Mouse (Mus musculus) left cerebral cortex, postnatal 10 days (tissue): Measurements from ENCODE around the gene Ccdc88c. TPM values are rescaled to one million over a fixed set of nuclear protein-coding genes. Genes with fewer than 3 reads are reported as not detected.

Experiments used
- DNase-seq, 2 experiments: peaks; one replicate each; pipeline ENCODE4 v3.0.0; 2021 to 2022; ENCODE audit warnings: low spot score in 2 of 2, mixed read lengths in 1 of 2; ENCODE audit errors: extremely low spot score in 1 of 2
- intact Hi-C: fragments of 180-260 bp; cut with DNase I; formaldehyde crosslinking; loops from one replicate; pipeline ENCODE4 v1.15.1; 2025
- total RNA-seq, 2 experiments: library from RNA; stranded (reverse); gene quantifications; 2 replicates each; pipeline ENCODE4 v1.2.3; 2021

The Ccdc88c gene
- total RNA-seq, 2 experiments from 2014 or later: 26.3 TPM

DNA sequence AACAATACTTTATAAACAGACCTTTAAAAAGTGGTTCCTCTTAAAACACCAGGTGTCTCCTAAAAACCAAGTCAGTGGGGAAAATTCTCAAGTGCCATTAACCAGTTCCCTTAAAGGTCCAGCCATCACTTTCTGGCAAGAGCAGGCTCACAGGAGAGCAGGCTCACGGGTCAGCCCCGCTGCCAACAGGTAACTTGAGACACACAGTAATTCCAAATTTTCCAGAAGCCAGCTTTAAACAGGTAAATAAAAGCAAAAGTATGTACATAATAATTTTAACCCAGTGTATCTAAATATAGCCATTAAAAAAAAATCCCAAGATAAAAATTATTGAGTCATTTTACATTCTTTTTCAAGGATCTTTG is 43.1 kb downstream of the Ccdc88c start:
- no peak for DNase-seq
- intact Hi-C loops: loop anchor here (5.0 kb wide), 1 partner anchor 42 kb away; the partner anchor contains the start of gene Ccdc88c

DNA sequence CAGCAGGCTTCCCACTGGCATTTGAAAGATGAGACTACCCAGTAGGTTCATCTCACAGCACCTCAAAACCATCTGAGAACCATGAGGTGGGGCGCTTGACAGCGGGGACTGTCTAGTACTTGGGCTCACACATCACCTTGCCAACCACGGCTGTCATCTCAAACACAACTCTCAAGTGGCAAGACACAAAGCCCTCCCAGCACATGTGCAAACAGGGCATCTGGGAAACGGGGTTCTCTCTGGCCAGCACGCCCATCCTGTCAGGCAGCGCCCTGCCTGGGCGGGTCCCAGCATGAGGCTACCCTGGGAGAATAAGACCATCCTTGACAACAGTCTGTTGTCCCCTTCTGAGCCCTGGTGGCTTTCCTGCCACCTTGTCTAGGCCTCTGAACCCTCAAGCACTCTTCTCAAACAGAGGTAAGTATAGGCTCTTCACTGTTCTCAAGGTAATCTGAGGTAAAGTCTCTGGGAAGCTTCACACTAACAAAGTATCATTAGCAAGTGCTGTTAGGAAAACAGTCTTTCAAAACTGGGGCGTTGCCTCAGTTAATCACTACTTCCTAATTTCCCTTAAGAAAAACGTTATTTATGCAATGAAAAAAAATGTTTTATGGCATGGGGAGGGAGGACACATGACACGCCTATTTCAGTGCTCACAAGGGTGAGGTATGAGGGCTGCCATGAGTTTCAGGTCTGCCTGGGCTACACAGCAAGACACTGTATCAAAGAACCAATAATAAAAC is 43.6 kb downstream of the Ccdc88c start:
- DNase-seq: no peak
- intact Hi-C loops: loop anchor here (5.0 kb wide), 1 partner anchor 42 kb away; the partner anchor contains the start of gene Ccdc88c

DNA sequence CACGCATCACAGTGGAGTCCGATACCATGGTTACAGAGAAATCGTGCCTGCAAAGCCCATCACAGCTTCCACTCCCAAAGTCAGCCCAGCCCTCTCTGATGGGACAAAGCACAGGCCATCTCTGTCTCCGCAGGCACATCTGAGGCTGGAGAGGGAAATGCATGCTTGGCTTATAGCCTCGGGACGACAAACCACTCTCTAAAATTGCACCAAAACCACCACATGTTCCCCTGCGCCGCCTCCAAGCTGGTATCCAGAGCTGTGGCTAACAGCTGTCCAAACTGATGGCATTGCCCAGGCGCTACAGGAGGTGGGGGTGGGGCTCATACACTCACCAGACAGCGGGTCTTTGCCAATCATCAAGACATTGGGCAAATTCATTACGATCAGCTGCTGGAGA is 45.3 kb downstream of the Ccdc88c start:
- intact Hi-C loops: no loop called here
- peak in 1 of 2 experiments; percentile 43 for DNase-seq

DNA sequence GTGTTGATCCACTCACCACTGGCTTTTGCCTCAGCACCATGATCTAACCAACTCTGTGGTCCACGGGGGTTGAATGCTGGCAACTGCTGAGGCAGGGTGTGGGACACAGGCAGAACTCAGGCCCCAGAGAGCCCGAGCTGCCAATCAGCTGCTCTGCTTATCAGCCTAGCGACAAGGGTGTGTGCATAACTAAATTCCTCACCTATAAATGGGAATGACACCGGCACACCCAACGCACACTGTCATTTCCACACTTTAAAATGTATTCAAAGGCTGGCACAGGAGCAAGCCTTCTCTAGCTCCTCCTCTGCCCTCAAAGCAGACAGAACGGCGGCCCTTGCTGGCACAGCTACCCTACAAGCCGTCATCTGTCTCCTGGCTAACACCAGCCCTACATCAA is 46.6 kb downstream of the Ccdc88c start:
- no peak for DNase-seq
- intact Hi-C loops: no loop called here

DNA sequence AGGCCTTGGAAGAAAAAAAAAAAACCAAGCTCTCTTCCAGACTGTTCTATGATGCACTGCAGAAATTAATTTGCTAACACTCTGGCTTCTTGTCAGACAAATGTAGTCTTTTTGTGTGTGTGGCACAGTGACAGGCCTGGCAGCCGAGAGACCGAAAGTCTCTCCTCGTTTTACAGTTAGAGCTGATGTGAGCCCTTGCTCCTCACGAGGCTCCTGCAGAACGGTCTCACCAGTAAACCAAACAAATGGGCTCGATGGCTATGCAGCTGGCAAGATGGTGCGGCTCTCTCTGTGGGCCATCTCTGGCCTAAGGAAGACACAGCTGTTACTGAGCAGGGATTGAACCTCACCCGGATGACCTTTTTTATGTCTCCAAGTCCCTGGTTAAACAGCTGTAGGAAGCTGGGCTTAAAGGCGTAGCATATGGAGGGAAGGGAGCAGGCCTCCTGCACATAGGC is 48.3 kb downstream of the Ccdc88c start:
- DNase-seq: no peak
- intact Hi-C loops: no loop called here

DNA sequence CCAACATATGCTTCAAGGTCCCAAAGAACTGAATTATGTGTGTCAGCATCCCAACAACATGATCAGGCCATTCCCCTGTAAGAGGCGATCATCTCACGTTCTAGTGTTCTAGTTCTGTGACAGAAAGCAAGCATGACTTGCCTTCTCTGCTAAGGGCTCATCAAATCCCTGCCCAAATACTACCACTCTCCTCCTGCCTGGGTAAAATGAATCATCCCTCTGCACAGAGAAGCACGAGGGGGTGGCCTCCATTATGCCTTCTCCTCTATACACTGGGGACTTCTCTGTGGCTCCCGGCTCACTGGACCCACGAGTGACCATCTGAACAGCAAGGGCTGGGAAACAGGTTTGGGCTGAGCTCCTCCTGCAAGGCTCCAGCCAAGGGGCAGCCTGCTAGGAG is 49.2 kb downstream of the Ccdc88c start:
- intact Hi-C loops: no loop called here
- DNase-seq: no peak

DNA sequence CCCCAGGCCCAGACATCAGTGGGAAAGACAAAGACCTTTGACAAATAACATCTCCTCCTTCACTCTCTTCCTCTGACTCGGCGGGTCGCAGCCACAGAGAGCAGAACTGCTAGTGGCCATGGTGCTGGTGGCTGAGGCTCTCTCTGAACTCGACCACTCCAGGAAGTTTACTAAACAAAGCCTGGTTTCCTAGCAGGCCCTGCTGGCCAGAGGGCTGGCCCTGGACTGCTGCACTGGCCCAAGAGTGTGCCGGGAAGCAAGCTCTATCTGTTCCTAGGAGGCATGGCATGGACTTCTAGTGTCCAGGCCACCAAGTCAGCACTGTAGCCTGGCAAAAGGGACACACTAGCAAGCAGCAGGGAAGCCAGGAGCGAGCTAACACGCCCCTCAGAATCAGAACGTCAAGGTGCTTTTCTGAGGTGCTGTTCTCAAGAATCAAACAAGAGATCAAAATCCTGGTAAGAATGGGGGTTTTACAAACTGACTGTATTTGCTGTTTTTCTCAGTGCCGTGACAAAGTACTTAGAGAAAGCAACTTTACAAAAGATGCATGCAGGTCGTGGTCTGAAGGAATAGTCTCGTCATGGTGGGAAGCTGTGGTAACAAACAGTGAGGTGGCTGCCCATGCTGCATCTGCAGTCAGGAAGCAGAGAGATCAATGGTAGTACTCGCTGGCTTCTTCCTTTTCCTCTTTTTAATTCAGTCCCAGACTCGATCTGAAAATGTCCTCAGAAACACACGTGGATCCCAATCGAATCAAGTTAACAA is 50.7 kb downstream of the Ccdc88c start:
- no peak for DNase-seq
- intact Hi-C loops: no loop called here

DNA sequence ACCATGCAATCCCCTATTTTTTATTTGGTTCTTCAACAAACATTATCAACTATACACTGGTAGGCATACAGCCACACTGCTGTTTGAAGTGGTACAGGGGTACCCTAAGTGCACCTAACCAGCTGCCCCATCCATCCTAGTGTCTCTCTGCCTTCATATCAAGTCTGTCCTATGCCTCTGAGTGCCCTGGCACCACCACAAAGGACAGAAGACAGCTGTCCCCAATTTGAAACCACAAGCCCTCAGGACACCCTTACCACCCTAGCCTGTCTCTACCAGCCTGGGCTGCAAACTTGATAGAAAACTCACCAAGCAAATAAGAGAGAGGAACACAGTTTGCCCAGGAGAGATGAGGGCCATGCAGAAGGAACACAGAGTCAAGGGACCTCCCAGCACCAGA is 51.3 kb downstream of the Ccdc88c start:
- intact Hi-C loops: no loop called here
- DNase-seq: no peak

DNA sequence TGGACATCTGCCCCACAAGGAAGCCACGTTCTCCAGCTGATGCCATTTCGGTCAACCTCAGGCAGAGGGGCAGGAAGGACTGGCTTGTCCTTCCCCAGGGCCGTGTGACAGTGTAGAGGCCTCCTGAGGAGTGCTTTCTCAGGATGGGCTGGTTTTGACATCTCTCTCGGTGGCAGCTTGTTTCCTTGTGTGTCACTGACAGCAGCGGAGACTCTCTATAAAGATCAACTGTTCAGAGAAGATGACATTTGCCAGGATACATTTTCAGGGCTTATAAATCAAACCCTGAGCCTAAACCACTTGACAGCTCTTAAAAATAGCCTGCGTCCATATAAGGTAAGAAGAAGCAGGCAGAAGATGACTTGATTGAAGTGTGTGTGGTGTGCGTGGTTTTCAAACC is 59.0 kb downstream of the Ccdc88c start:
- DNase-seq: no peak
- intact Hi-C loops: no loop called here

DNA sequence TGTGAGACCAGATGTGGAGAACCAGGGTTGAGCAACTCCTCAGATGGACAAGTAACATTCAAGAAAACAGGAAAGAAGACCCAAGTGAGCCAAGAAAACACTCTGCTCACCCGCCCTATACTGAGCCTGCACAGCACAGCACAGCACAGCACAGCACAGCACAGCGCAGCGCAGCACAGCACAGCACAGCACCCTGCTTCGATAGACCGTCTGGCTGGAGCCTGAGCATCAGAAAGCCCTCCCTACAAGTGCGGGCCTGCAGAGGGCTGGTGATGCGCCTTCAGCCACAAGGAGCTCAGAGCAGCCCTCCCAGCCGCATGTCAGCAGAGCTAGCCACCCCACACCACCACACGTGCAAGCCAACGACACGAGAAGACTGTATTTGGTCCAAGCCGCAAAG is 61.5 kb downstream of the Ccdc88c start:
- no peak for DNase-seq
- intact Hi-C loops: no loop called here

DNA sequence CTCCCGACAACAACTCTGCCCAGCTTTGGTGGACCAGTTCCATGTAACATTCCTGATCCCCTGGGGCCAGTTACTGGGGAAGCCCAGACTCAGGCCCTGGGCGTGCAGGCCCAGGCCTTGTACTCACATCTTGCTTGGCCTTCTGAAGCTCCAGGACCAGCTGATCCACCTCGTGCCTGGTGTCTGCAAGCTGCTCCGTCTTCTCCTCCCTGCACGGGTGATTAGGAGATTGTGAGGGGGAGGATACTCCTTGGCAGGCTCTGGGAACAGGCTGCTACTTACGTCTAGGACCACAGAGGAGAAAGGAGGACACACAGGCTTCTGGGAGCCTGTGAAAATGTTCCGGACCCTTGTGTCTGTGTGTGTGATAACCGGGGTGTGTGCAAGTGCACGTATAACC is 62.6 kb downstream of the Ccdc88c start:
- DNase-seq: no peak
- intact Hi-C loops: no loop called here

DNA sequence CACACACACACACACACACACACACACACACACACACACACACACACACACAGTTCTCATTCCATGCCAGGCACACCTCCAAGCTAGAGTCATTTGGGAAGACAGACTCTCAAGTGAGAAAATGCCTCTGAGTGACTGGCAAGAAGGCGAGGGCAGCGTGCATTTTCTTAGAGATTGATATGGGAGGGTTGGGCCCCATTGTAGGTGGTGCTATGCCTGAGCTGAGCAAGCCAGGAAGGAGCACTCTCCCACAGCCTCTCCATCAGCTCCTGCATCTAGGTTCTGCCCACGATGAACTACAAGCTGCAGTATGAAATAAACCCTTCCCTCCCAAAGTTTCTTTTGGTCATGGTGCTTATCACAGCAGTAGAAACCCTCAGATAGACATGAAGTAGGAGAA is 63.6 kb downstream of the Ccdc88c start:
- intact Hi-C loops: no loop called here
- no peak for DNase-seq

DNA sequence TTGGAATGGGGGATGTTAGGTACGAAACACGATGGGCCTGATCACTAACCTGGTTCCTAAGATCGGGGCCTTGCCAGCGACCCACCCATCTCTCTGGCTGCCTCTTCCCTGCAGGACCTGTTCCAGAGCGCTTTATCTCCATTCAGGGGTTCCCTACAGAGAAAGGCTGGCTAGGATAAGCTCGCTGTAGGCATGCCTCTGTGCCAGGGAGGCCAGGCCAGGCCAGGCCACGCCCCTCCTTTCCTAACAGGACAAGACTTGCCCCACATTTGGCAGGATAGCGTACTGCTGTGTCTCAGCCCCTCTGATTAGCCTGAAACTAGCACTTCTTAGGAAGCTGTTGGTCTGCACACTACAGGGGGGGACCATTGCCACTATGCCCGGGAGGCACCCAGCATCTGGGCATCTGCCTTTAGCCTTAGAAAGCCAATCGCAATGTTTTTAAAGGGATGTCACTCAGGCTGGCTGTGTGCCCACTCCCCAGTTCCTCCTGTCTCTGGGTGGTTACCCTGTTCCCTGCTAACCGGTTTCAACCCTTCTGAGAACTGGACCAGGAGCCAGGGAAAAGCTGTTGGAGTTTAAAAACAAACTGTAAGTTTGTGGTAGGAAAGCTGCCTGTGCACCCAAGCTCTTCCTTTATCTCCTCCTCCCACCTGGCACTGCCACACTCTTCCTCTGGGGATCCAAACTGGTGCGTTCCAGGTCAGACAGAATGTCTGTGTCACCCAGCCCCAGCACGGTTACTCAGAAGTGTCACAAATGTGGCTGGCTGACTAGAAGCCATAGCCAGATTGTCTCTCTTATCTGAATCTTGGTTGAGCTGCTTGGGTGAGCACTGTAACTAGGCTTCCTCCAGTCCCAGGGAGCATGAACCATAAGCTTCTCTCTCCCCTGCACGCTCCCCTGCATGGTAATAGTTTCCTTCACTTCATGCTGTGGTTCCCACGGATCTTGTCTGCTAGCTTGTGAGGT is 69.9 kb downstream of the Ccdc88c start:
- DNase-seq: no peak
- intact Hi-C loops: no loop called here

DNA sequence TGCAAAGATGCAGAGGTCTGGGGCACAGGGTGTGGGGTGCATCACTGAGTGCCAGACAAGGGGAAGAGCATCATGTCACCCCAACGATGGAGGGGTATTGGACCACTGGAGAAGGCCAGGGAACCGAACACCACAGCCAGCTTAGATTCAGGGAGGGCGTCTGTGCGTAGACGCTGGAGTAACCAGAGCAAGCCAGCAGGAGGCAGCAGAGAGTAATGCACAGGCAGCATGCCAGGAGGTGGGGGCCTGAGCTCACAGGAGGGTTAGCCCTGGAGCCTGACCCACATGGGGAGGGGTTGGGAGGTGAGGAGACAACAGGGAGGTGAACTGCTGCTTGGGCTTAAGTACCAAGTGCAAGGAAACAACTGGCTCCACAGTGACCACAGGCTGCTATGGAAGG is 70.8 kb downstream of the Ccdc88c start:
- DNase-seq: peak in 1 of 2 experiments; percentile 80
- intact Hi-C loops: no loop called here

DNA sequence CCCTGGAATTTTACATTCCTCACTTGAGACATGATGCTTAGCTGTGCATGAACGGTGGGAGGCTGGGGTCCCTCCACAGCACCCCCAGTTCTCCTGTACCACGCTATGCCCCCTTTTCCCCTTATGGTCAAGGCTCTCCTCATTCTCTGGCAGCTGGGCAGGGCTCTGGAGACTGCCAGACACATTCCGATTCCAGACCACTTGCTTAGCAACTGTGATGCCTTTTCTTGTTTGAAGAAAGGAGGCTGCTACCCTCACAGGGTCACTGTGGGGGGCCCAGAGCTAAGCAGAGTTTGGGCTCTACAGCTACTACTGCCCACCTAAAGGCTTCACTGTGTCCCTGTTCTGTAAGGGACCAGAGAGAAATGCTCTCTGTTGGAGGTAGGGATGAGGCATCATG is 71.6 kb downstream of the Ccdc88c start:
- intact Hi-C loops: no loop called here
- DNase-seq: no peak

DNA sequence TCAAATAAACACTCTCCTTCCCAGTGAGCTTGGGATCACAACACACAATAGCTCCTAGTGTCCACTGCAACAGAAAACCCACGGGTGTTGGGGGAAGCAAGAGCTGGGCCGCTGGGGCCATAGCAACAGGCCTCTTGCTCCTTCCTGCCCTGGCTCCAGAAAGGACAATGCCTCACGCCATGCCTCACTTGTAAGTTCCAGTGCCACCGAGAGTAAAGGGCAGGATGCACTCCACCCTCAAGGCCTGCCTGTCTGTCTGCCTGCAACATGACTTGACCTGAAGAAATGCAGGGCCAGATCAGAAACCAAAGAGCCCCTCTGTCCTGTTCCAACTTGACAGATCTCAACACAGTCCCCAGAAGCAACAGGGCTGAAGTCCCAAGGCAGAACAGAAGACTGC is 72.0 kb downstream of the Ccdc88c start:
- DNase-seq: no peak

DNA sequence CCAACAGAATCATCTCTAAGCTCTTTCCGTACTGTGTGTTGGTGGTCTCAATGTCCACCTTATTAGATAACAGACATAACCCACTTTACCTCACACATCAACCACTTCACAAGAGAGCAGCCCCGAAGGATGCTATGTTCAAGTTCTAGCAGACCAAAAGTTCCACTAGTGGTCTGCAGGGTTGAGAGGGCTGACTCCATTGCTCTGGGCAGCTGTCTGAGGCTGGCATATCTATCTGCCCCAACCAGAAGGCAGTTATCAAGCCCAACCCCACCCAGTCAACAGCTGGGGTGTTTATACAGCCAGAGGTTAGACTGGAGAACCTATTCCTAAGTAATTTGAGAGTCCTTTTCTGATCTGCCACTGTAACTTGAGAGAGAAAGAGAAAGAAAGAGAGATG is 72.8 kb downstream of the Ccdc88c start:
- no peak for DNase-seq
- intact Hi-C loops: no loop called here

More for the DNA sequence above, 72.0 kb downstream of the Ccdc88c start:
- intact Hi-C loops: no loop called here

DNA sequence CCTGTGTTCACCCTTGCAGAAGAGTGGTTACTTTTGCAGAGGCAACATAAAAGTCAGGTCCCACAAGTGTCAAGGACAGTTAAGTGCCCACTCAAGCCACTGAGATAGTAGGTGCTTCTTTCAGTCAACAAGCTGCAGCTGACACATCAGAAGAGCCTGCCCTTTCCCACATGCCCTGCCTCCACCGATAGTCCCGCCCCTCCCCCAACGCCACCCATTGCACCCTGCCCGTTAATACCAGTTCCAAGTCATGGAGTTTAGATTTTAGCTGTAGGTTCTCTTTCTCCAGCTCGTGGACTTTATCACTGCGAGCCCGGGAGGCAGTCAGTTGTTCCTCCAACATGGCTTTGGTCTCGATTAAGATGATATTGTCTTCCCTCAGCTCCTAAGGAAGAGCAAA is 74.9 kb downstream of the Ccdc88c start:
- intact Hi-C loops: loop anchor here (2.0 kb wide), 1 partner anchor 75 kb away; the partner anchor contains the start of gene Ccdc88c
- DNase-seq: no peak
